Mouse (Mus musculus): ENCODE results near the gene Fndc3c1. TPM values are rescaled to one million over a fixed set of nuclear protein-coding genes. Genes with fewer than 3 reads are reported as not detected.
"Not testable (repeated sequence)": the region's sequence is repeated elsewhere in the genome, so short reads cannot be mapped to it uniquely, and the experiment has no call there.

Gene Fndc3c1
- not detected in 2 replicates for polyA plus RNA-seq (2011; ENCODE audit: insufficient read depth, insufficient read length, low replicate concordance, missing spikeins)

DNA sequence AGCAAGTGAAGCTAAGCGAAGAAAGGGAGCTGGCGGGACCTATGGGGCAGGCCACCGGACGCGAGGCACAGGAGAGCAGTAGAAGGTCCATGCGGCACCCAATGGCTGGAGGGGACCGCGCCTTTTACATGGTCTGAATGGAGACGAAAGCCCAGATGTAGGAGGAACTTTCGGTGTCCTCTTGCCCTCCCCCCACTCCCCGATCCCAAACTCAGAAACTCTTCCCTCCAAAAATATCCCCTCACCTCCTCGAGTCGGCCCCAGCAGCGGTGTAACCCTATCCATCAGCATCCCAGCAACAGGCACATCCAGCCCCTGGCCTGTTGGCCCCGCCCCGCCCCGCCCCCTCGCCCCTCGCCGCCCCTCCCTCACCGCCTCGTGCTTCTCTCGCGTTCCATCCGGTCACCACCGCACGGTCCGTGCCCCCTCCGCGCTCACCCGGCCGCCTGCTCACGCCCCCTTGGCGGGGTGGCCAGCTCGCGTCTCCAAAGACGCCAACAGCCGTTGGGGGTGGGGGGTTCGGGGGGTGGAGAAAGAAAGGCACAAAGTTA lies at the start of gene Fndc3c1:
Fndc3c1 (minus strand) TSS at position 301 of the 551 bp plus-strand sequence.
- 16% methylated on average over 34 of the region's 39 CpGs for WGBS
- H3K4me3 ChIP-seq (replicated peaks; ENCODE audit: control insufficient read depth, low read depth, low read length), result no peak within 1 kb of the TSS
- H3K4me1 ChIP-seq (ENCODE audit: control insufficient read depth, insufficient read depth, low read length), result no peaks in the 10 kb centered on the region
- TF ChIP-seq POLR2A (IDR thresholded peaks at IDR 0.05; ENCODE audit: borderline replicate concordance, control insufficient read depth, low read depth, low read length), result no peak
- TF ChIP-seq CTCF (IDR thresholded peaks at IDR 0.05; ENCODE audit: control insufficient read depth, insufficient read depth, low read length), result no peak
- H3K27ac ChIP-seq (ENCODE audit: control insufficient read depth, insufficient read depth, low read depth, low read length, poor library complexity), result no peak within 1 kb of the TSS

- 24% methylated on average over 10 of the region's 10 CpGs for WGBS
- Histone ChIP-seq H3K4me3 (replicated peaks; ENCODE audit: control insufficient read depth, low read depth, low read length) (no peak overlapping the region), H3K27ac (ENCODE audit: control insufficient read depth, insufficient read depth, low read depth, low read length, poor library complexity) (no peak overlapping the region), H3K4me1 (ENCODE audit: control insufficient read depth, insufficient read depth, low read length) (no peaks in the 10 kb centered on the region)
- TF ChIP-seq CTCF (IDR thresholded peaks at IDR 0.05; ENCODE audit: control insufficient read depth, insufficient read depth, low read length) (no peak), POLR2A (IDR thresholded peaks at IDR 0.05; ENCODE audit: borderline replicate concordance, control insufficient read depth, low read depth, low read length) (no peak)
Measured at GRCm38 (mm10) chrX:106486451-106486850, 1.2 kb upstream of the Fndc3c1 start.

DNA sequence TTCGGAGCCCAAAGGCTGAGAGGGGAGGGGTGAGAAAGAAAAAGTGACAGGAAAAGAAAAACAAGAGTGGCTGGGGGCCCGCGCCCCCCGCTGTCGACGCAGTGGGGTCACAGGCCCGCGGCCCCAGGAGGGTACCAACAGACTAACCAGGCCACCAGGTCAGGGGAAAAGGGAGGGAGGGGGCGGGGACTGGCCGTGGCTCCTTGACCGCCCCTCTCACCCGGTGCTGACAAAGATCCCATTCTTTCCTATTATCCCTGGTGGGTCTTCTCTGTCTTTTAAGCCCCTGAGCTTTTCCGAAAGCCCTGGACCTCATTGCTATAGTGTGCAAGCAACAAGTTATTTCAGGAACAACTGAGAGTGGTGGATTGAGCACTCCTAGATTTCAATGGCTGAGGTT lies 470 bp upstream of the Fndc3c1 start:
- Histone ChIP-seq H3K4me3 (replicated peaks; ENCODE audit: control insufficient read depth, low read depth, low read length) (no peak overlapping the region), H3K27ac (ENCODE audit: control insufficient read depth, insufficient read depth, low read depth, low read length, poor library complexity) (no peak overlapping the region), H3K4me1 (ENCODE audit: control insufficient read depth, insufficient read depth, low read length) (no peaks in the 10 kb centered on the region)
- 12% methylated on average over 13 of the region's 13 CpGs for WGBS
- TF ChIP-seq POLR2A (IDR thresholded peaks at IDR 0.05; ENCODE audit: borderline replicate concordance, control insufficient read depth, low read depth, low read length), result no peak
- no peak for TF ChIP-seq CTCF (IDR thresholded peaks at IDR 0.05; ENCODE audit: control insufficient read depth, insufficient read depth, low read length)

GRCm38 (mm10) chrX:106479891-106480290 lies 5.3 kb downstream of the Fndc3c1 start:
- H3K4me3 ChIP-seq (replicated peaks; ENCODE audit: control insufficient read depth, low read depth, low read length); H3K27ac ChIP-seq (ENCODE audit: control insufficient read depth, insufficient read depth, low read depth, low read length, poor library complexity); H3K4me1 ChIP-seq (ENCODE audit: control insufficient read depth, insufficient read depth, low read length): not testable (repeated sequence)
- 62% methylated on average over 2 of the region's 2 CpGs for WGBS

DNA sequence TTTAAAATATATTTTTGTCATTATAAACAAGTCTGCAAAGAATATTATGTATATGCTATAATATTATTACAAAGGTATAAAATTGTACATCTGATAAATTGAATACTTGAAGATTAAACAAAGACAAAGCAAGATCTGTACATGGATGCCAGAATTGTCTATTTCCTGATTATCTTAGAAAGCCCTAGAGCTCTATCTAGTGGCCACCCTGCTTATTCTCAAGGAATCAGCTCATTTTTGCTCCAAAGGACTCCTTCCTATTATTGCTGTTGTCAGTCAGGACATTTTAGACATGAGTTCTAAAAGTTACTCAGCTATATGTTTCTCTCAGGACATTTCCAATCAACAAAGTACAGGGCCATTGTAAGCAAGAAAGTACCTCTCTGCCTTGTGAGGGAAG lies 99.9 kb downstream of the Fndc3c1 start:
- H3K27ac ChIP-seq (ENCODE audit: control insufficient read depth, insufficient read depth, low read depth, low read length, poor library complexity), result no peak overlapping the region
- H3K4me3 ChIP-seq (replicated peaks; ENCODE audit: control insufficient read depth, low read depth, low read length), result no peak overlapping the region
- no peaks in the 10 kb centered on the region for H3K4me1 ChIP-seq (ENCODE audit: control insufficient read depth, insufficient read depth, low read length)
- no peak for TF ChIP-seq POLR2A (IDR thresholded peaks at IDR 0.05; ENCODE audit: borderline replicate concordance, control insufficient read depth, low read depth, low read length)
- no peak for TF ChIP-seq CTCF (IDR thresholded peaks at IDR 0.05; ENCODE audit: control insufficient read depth, insufficient read depth, low read length)

- H3K27ac ChIP-seq (ENCODE audit: control insufficient read depth, insufficient read depth, low read depth, low read length, poor library complexity), result no peak overlapping the region
- no peak for TF ChIP-seq CTCF (IDR thresholded peaks at IDR 0.05; ENCODE audit: control insufficient read depth, insufficient read depth, low read length)
- TF ChIP-seq POLR2A (IDR thresholded peaks at IDR 0.05; ENCODE audit: borderline replicate concordance, control insufficient read depth, low read depth, low read length), result no peak
- no peaks in the 10 kb centered on the region for H3K4me1 ChIP-seq (ENCODE audit: control insufficient read depth, insufficient read depth, low read length)
- H3K4me3 ChIP-seq (replicated peaks; ENCODE audit: control insufficient read depth, low read depth, low read length), result no peak overlapping the region
Measured at GRCm38 (mm10) chrX:106380608-106381007, 104.6 kb downstream of the Fndc3c1 start.

Other genes starting within 250 kb of the Fndc3c1 start
- not detected in 2 replicates for gene Fnd3c2, start 230.0 kb downstream of the Fndc3c1 start, polyA plus RNA-seq (2011; ENCODE audit: insufficient read depth, insufficient read length, low replicate concordance, missing spikeins)
- gene Gm5127, start 97.8 kb upstream of the Fndc3c1 start, polyA plus RNA-seq (2011; ENCODE audit: insufficient read depth, insufficient read length, low replicate concordance, missing spikeins), result 1.3 TPM in 1 of 2 replicates, not detected in the other
- gene Cysltr1, start 118.3 kb upstream of the Fndc3c1 start, polyA plus RNA-seq (2011; ENCODE audit: insufficient read depth, insufficient read length, low replicate concordance, missing spikeins), result 1.4 TPM in 1 of 2 replicates, not detected in the other